Mouse (Mus musculus) limb, embryonic 12.5 days (tissue): ENCODE measurements around the gene Cemip. TPM values are rescaled to one million over a fixed set of nuclear protein-coding genes. Genes with fewer than 3 reads are reported as not detected.

Experiments
- ATAC-seq: fragments of 200-750 bp; cut with Nextera tagmentation; 2 replicates; pipeline ENCODE4 v1.8.0; 2017; ENCODE audit warnings: low read depth, moderate TSS enrichment; ENCODE audit not compliant: insufficient number of reproducible peaks, insufficient read depth, low FRiP score, low TSS enrichment
- H3K27ac ChIP-seq: fragments of 300-500 bp; sonication (generic); 2 replicates; pipeline ENCODE4 v1.5.1; 2016; ENCODE audit warnings: mild to moderate bottlenecking, moderate library complexity
- H3K27me3 ChIP-seq: fragments of 300-500 bp; sonication (generic); 2 replicates; pipeline ENCODE4 v1.6.1; 2016; ENCODE audit warnings: mild to moderate bottlenecking, moderate library complexity
- H3K36me3 ChIP-seq: fragments of 300-500 bp; sonication (generic); 2 replicates; pipeline ENCODE4 v1.6.1; 2016; ENCODE audit warnings: mild to moderate bottlenecking, moderate library complexity
- H3K4me1 ChIP-seq: fragments of 300-500 bp; sonication (generic); replicated peaks from 2 replicates; pipeline ENCODE4 v1.6.1; 2016
- H3K4me2 ChIP-seq: fragments of 300-500 bp; sonication (generic); 2 replicates; pipeline ENCODE4 v1.6.1; 2016; ENCODE audit warnings: mild to moderate bottlenecking, moderate library complexity
- H3K4me3 ChIP-seq: fragments of 300-500 bp; sonication (generic); replicated peaks from 2 replicates; pipeline ENCODE4 v1.5.1; 2016; ENCODE audit warnings: mild to moderate bottlenecking
- H3K9ac ChIP-seq: fragments of 300-500 bp; sonication (generic); replicated peaks from 2 replicates; pipeline ENCODE4 v1.6.1; 2016; ENCODE audit warnings: mild to moderate bottlenecking, moderate library complexity
- H3K9me3 ChIP-seq: fragments of 300-500 bp; sonication (generic); 2 replicates; pipeline ENCODE4 v1.6.1; 2016; ENCODE audit warnings: mild to moderate bottlenecking, moderate library complexity
- WGBS: fragments of 180-500 bp; shearing (Covaris S2); methylation state at CpG from one replicate; pipeline ENCODE4 v1.1.7; 2016; 5-methylcytosine and 5-hydroxymethylcytosine counted together
- polyA plus RNA-seq: library from polyadenylated mRNA; unstranded; fragments of >200 nt; fragmentation: Nextera tagmentation; extraction: Ambion mirVana; gene quantifications from 2 replicates; pipeline ENCODE4 v1.2.1, GENCODE M21; 2016

The Cemip gene
- polyA plus RNA-seq, 1 experiment from 2014 or later: 0.05 TPM

DNA sequence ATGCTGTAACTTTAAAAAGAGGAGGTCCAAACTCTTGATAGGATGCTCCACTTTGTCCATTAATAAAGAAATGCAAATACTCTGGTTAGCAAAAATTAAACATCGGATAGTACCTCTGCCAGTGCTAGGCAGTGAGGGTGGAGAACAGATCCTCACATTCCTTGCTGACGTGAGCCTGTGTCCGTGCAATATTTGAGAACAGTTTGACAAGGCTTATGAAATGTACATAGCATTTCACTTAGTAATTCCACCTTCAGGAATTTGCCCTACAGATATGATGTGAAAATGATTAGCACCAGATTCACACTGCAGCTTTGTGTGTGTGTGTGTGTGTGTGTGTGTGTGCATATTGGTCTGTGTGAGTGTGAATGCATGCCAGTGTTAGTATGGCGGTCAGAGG lies 4.5 kb upstream of the Cemip start:
- WGBS: 74% methylated on average over 4 of the region's 4 CpGs
- peaks cover 7% of the 10 kb centered on the region for H3K4me1 ChIP-seq
- ATAC-seq: no peak
- H3K36me3 ChIP-seq: no peaks in the 10 kb centered on the region
- no peak overlapping the region for H3K4me2 ChIP-seq
- H3K9me3 ChIP-seq: no peaks in the 10 kb centered on the region
- no peak overlapping the region for H3K4me3 ChIP-seq
- peaks cover 30% of the 10 kb centered on the region for H3K27me3 ChIP-seq
- no peak overlapping the region for H3K9ac ChIP-seq
- no peak overlapping the region for H3K27ac ChIP-seq

DNA sequence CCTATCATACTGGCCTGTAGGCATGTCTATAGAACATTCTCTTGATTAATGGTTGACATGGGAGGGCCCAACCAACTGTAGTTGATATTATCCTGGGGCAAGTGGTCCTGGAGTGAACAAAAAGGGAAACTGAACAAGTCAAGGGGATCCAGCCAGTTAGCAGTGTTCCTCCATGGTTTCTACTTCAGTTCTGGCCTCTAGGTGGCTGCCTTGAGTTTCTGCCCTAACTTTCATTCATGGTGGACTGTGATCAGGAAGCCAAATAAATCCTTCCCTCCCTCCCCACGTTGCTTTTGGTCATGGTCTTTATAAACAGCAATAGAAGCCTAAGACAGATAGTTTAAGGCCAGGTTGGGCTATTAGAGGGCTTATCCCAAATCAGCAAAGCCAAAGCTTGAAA lies 3.5 kb upstream of the Cemip start:
- H3K4me2 ChIP-seq: no peak overlapping the region
- peaks cover 14% of the 10 kb centered on the region for H3K4me1 ChIP-seq
- ATAC-seq: no peak
- WGBS: 15% methylated on average over 1 of the region's 1 CpGs
- H3K9me3 ChIP-seq: no peaks in the 10 kb centered on the region
- no peak overlapping the region for H3K9ac ChIP-seq
- H3K36me3 ChIP-seq: no peaks in the 10 kb centered on the region
- H3K27ac ChIP-seq: no peak overlapping the region
- peaks cover 41% of the 10 kb centered on the region for H3K27me3 ChIP-seq
- no peak overlapping the region for H3K4me3 ChIP-seq

DNA sequence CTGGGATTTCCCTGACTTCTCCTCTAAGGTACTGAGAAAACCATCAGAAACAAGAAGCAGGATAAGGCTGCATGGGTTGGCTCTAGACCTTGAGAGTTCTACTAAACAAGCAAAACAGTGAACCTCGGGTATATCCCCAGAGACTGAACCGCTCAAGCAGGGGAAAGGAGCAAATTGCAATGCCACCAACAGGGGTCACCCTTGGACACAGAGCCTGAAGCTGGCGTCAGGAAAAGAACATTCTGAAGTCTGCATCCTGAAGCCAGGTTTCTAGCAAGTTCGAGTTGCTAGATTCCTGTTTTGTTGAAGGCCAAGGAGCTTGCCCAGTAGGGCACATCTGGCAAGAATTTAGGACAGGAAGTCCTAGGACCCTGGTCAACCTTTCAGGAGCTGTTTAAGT lies 2.7 kb upstream of the Cemip start:
- no peak overlapping the region for H3K27ac ChIP-seq
- no peak overlapping the region for H3K9ac ChIP-seq
- H3K4me1 ChIP-seq: peaks cover 14% of the 10 kb centered on the region
- H3K27me3 ChIP-seq: peaks cover 46% of the 10 kb centered on the region
- H3K36me3 ChIP-seq: no peaks in the 10 kb centered on the region
- no peak for ATAC-seq
- H3K9me3 ChIP-seq: no peaks in the 10 kb centered on the region
- H3K4me3 ChIP-seq: no peak overlapping the region
- no peak overlapping the region for H3K4me2 ChIP-seq
- WGBS: 13% methylated on average over 4 of the region's 4 CpGs

DNA sequence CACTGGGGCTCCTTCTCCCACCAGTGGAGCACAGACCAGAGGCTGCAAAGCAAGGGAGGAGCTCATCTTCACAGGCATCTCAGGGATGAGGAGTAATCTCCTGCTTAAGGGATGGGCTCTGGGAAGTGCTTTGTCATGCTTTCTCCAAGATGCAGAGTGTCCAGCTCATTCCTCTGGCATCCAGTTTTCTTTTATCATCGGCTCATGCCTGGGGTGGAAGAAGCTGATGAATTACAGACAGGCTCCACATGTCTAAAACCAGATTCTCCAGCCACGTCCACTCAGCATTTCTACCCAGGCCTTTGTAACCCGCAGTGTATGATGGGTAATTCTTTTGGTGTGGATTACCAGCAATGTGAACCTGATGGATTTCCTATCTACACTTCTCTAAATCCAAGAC lies 1.9 kb upstream of the Cemip start:
- Histone ChIP-seq H3K4me2 (no peak overlapping the region), H3K9me3 (no peaks in the 10 kb centered on the region), H3K4me3 (no peak overlapping the region), H3K27ac (no peak overlapping the region), H3K36me3 (no peaks in the 10 kb centered on the region), H3K4me1 (peaks cover 14% of the 10 kb centered on the region), H3K27me3 (peaks cover 47% of the 10 kb centered on the region), H3K9ac (no peak overlapping the region)
- ATAC-seq: no peak
- 77% methylated on average over 3 of the region's 3 CpGs for WGBS

DNA sequence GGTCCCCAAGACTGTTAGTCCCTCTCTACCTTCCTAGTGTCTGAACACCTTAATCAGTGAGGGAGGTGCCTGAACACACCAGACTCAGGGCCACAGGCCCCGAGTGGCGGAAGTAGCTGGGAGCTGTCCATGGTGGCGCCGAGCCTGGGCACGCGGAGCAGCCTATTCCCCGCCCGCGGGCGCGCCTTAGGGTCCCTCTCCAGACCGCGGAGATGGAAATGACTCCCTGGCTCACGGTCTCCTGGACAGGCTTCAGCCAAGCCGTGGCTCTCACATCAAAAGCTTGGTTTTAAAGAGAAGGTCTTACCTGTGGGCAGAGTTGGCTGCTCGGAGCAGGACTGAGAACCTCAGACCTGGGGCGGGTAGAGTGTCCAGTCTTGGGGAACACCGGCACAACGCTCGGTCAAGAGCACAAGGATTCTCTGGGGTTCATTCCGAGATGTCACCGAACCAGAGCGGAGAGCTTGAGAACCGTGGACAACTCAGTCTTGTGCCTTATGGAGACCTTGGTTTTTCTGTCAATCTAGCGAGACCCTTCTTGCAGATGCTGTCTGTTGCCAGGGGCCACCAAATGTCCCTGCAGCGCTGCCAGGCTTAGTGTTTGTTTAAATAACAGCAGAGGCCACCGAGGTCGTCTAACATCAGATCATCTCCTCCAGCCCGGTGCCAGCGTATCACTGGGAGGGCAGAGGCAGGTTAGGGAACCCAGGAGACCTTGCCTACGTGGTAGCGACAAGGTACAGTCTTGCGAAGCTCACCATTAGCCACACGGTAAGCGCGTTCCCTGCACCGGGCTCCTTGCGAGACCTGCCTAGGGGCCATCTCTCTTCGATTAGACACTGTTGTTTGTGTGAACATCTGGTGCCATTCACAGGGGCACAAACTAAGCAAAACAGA lies 1.0 kb downstream of the Cemip start:
- Histone ChIP-seq H3K9ac (no peak overlapping the region), H3K27ac (no peak overlapping the region), H3K4me1 (peaks cover 14% of the 10 kb centered on the region), H3K36me3 (no peaks in the 10 kb centered on the region), H3K27me3 (peaks cover 53% of the 10 kb centered on the region), H3K9me3 (no peaks in the 10 kb centered on the region), H3K4me2 (peak overlapping the region; percentile 88), H3K4me3 (peak overlapping the region; percentile 49)
- peak; percentile 30 for ATAC-seq
- WGBS: 5% methylated on average over 39 of the region's 39 CpGs

DNA sequence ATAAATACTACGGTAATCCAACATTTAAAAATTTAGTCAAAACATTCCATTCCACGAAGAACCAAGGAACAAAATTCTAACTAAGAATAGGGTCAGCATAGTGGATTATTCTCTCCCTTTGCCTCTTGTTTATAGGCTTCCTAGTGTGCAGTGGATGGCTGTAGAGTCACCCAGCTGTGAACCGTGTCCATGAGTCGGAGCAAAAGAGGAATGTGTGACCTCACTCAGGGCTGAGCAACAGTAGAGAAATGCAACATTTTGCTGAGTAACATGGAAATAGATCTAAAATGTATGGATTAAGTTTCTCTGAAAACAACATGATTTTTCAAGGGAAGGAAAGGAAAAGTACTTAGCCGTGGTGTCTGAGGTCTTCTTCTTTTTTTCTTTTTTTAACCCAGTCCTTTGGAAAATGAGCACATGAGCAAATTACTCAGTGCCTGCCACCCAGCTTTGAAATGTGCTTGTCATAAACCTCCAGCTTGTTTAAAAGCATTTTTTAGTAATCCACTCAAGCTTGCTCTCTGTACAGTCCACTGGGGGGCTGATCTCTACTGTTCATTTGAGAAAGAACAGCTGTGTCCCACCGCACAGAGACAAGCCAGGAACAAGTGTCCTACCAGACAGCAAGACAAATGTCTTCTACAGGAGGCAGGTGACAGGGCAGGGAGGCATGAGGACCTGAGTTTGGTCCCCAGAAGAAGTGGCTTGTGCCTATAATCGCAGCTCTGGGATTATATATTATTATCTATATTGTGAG lies 8.9 kb downstream of the Cemip start:
- Histone ChIP-seq H3K27ac (no peak overlapping the region), H3K9ac (no peak overlapping the region), H3K4me2 (no peak overlapping the region), H3K4me1 (no peaks in the 10 kb centered on the region), H3K36me3 (no peaks in the 10 kb centered on the region), H3K4me3 (no peak overlapping the region), H3K27me3 (peaks cover 1% of the 10 kb centered on the region; the same call in 1 of the 2 replicates), H3K9me3 (no peaks in the 10 kb centered on the region)
- 66% methylated on average over 7 of the region's 7 CpGs for WGBS
- ATAC-seq: peak; percentile 68; the same call in 1 of the 2 replicates

DNA sequence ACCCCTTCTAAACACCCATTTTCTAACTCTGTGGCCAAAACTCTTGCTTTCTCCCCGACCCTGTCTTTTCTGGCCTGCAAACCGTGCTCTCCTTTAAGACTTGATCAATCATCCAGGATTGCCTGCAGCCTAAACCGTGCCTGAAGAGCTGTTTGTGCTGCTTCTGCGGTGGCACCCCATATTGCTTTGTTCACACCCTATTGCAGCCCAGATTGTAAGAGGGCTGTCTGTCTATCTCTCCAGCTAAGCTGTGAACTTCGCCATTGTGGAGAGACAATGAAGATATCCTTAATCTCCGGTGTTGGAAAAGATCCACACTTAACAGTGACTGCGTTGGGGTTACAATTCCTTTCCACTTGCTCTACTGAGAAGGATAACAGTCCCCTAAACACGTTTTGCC lies 12.0 kb downstream of the Cemip start:
- H3K9me3 ChIP-seq: no peaks in the 10 kb centered on the region
- H3K9ac ChIP-seq: no peak overlapping the region
- no peak overlapping the region for H3K4me3 ChIP-seq
- 55% methylated on average over 8 of the region's 8 CpGs for WGBS
- H3K4me2 ChIP-seq: no peak overlapping the region
- no peaks in the 10 kb centered on the region; the same call in 1 of the 2 replicates for H3K4me1 ChIP-seq
- no peak overlapping the region for H3K27ac ChIP-seq
- no peaks in the 10 kb centered on the region for H3K27me3 ChIP-seq
- ATAC-seq: no peak
- H3K36me3 ChIP-seq: no peaks in the 10 kb centered on the region

DNA sequence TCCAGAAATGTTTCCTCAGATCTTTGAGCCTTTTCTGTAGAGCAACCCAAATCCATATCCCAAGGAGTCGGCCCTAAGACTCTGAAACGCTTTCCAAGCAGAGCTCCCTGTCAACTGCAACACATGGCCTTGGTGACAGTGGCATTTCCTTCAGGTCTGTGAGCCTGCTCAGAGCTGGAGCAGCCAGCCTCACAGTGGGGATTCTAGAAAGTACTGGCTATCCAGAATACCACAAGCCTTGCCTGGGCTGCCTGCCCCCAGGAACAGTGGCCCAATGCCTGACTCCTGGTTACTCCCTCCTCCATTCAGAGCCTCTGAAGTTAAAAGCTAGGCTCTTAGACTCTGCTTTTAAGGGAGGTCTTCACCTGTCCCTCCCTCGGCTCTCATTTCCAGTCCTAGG lies 12.4 kb downstream of the Cemip start:
- no peak for ATAC-seq
- H3K4me3 ChIP-seq: no peak overlapping the region
- H3K36me3 ChIP-seq: no peaks in the 10 kb centered on the region
- WGBS: 76% methylated on average over 3 of the region's 3 CpGs
- no peak overlapping the region for H3K9ac ChIP-seq
- no peaks in the 10 kb centered on the region for H3K9me3 ChIP-seq
- no peaks in the 10 kb centered on the region; the same call in 1 of the 2 replicates for H3K4me1 ChIP-seq
- H3K4me2 ChIP-seq: no peak overlapping the region
- H3K27me3 ChIP-seq: no peaks in the 10 kb centered on the region
- no peak overlapping the region for H3K27ac ChIP-seq

DNA sequence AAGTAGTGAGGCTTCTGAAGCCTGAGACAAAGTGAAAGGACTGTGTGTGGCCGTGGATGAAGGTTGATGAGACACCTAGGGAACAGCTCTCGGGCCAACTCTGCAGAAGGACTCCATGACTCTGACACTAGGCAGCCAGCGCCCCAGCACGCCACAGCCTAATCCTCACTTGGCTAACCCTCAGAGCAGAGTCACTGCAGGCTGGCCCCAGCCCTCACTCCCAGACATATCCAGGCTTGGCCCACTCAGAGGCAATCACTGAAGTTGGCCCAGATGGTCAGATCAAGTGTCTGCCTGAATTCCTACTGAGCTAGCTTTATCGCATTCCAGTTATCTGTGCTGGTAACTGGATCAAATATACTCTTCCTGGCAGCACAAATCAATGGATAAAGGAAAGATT lies 17.4 kb downstream of the Cemip start:
- H3K4me1 ChIP-seq: no peaks in the 10 kb centered on the region; the same call in 1 of the 2 replicates
- no peak overlapping the region for H3K27ac ChIP-seq
- no peak for ATAC-seq
- no peak overlapping the region for H3K4me3 ChIP-seq
- no peak overlapping the region for H3K9ac ChIP-seq
- H3K36me3 ChIP-seq: no peaks in the 10 kb centered on the region
- 90% methylated on average over 5 of the region's 5 CpGs for WGBS
- no peaks in the 10 kb centered on the region for H3K9me3 ChIP-seq
- H3K27me3 ChIP-seq: no peaks in the 10 kb centered on the region
- no peak overlapping the region for H3K4me2 ChIP-seq

DNA sequence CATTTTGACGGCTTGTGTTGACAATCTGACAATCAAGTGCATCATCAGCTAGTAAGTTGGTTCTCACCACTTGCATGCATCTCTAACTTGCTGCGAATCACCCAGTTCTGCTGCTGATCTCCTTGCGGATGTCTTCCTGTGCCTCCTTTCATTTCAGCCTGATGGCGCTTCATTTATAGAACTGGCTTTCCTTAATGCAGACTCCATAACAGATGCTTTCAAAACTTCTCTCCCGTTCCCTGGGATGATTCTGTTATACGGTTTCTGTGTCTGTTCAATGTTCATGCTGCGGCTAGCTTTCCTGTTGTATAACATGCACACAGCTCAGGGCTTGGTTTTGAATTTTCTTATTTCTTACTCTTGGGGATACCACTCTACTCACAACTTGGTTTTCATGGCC lies 26.5 kb downstream of the Cemip start:
- Histone ChIP-seq H3K4me3 (no peak overlapping the region), H3K27me3 (no peaks in the 10 kb centered on the region), H3K9me3 (no peaks in the 10 kb centered on the region), H3K4me2 (no peak overlapping the region), H3K27ac (no peak overlapping the region), H3K4me1 (peaks cover 16% of the 10 kb centered on the region), H3K9ac (no peak overlapping the region), H3K36me3 (no peaks in the 10 kb centered on the region)
- WGBS: 90% methylated on average over 7 of the region's 7 CpGs
- no peak for ATAC-seq

DNA sequence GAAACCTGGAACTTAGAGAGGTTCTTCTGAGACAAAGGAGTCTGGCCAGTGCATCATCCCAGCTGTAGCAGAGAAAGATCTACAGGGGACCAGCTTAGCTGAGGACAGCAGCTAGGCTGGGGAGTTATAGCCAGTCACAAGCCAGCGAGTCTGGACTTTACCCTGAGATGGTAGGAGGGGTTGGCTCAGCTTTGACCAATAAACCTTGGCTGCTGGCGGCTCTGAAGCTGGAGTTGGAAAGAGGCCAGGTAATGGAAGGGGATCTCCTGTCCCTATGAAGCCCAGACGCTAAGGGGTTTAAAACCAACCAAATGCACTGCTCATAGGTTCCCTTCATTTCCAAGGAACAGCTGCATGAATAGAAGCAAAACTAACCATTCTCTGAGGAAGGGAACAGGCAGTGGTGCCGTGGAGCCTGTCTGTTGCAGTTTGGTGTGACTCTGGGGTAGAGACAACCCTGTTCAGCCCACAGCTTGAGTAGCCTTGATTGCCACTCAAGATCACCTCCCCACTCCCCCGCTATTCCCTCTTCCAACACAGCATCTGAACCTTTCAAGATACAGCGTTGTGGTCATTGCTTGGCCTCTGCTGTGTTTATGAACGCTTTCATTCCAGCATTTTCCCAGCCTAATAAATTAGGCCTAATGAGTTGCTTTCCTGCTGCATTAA lies 30.2 kb downstream of the Cemip start:
- Histone ChIP-seq H3K4me1 (peaks cover 16% of the 10 kb centered on the region), H3K27ac (peak overlapping the region; percentile 72), H3K36me3 (no peaks in the 10 kb centered on the region), H3K9ac (no peak overlapping the region), H3K4me2 (peak overlapping the region; percentile 19), H3K9me3 (no peaks in the 10 kb centered on the region), H3K27me3 (no peaks in the 10 kb centered on the region), H3K4me3 (no peak overlapping the region)
- 36% methylated on average over 7 of the region's 7 CpGs for WGBS
- peak; percentile 63; the same call in 1 of the 2 replicates for ATAC-seq
